Mouse (Mus musculus) R1 (cell line): ENCODE data around the gene Rtp2.

Experiments used
- DNase-seq: peaks from one replicate; pipeline ENCODE4 v3.0.0-alpha.2; 2018; ENCODE audit warnings: low read depth, low spot score

Gene Rtp2

GRCm38 (mm10) chr16:23932294-23932693 is at the start of gene Rtp2:
Rtp2 (minus strand) TSS chr16:23932394.
- peak; percentile 13 for DNase-seq

GRCm38 (mm10) chr16:23980991-23981720 is 49.0 kb upstream of the Rtp2 start:
- no peak for DNase-seq

- no peak for DNase-seq
Observed at GRCm38 (mm10) chr16:23980201-23980870, 48.1 kb upstream of the Rtp2 start.

- DNase-seq: no peak
Observed at GRCm38 (mm10) chr16:23979446-23979845, 47.3 kb upstream of the Rtp2 start.

- DNase-seq: no peak
Observed at GRCm38 (mm10) chr16:23978495-23978894, 46.3 kb upstream of the Rtp2 start.

GRCm38 (mm10) chr16:23977732-23978131 is 45.5 kb upstream of the Rtp2 start:
- DNase-seq: no peak

GRCm38 (mm10) chr16:23976196-23976595 is 44.0 kb upstream of the Rtp2 start:
- no peak for DNase-seq

- no peak for DNase-seq
Observed at GRCm38 (mm10) chr16:23973635-23974367, 41.6 kb upstream of the Rtp2 start.

- no peak for DNase-seq
Observed at GRCm38 (mm10) chr16:23972901-23973300, 40.7 kb upstream of the Rtp2 start.

- DNase-seq: no peak
Observed at GRCm38 (mm10) chr16:23972126-23972740, 40.0 kb upstream of the Rtp2 start.

GRCm38 (mm10) chr16:23969919-23970318 is 37.7 kb upstream of the Rtp2 start:
- no peak for DNase-seq

- no peak for DNase-seq
Observed at GRCm38 (mm10) chr16:23968888-23969287, 36.7 kb upstream of the Rtp2 start.

- peak; percentile 70 for DNase-seq
Observed at GRCm38 (mm10) chr16:23967301-23967700, 35.1 kb upstream of the Rtp2 start.

- no peak for DNase-seq
Observed at GRCm38 (mm10) chr16:23966066-23966465, 33.9 kb upstream of the Rtp2 start.

GRCm38 (mm10) chr16:23964706-23965367 is 32.6 kb upstream of the Rtp2 start:
- no peak for DNase-seq

- DNase-seq: no peak
Observed at GRCm38 (mm10) chr16:23963896-23964668, 31.9 kb upstream of the Rtp2 start.

GRCm38 (mm10) chr16:23962401-23962800 is 30.2 kb upstream of the Rtp2 start:
- peak; percentile 50 for DNase-seq

- DNase-seq: no peak
Observed at GRCm38 (mm10) chr16:23958938-23959337, 26.7 kb upstream of the Rtp2 start.

- no peak for DNase-seq
Observed at GRCm38 (mm10) chr16:23953959-23954260, 21.7 kb upstream of the Rtp2 start.

GRCm38 (mm10) chr16:23953189-23953958 is 21.2 kb upstream of the Rtp2 start:
- peak; percentile 75 for DNase-seq
